Mouse (Mus musculus): ENCODE results near the gene Gm8165.
"Not testable (repeated sequence)": the region's sequence is repeated elsewhere in the genome, so short reads cannot be mapped to it uniquely, and the experiment has no call there.

Gene Gm8165

DNA sequence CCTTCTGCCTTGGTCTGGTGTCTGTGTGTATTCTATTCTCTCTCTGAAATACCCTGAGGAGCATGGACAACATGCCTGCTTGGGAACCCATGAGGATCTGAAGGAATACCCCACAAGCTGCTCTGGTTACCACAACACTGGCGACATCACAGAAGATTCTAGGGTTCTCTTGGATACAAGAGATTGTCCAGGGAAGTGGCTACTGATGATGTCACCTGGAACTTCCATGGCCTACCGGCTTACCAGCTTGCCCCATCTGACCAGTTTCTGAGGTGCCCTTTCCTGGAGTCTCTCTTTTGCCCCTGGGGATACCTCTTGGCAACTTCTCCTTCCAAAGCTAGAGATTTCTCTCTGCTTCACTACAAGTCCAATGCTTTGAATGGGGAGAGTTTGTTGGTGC, at the start of gene Gm8165:
Gm8165 (minus strand) TSS at position 101 of the 400 bp plus-strand sequence.
- DNase-seq (ENCODE audit: extremely low spot score): not testable (repeated sequence)

DNA sequence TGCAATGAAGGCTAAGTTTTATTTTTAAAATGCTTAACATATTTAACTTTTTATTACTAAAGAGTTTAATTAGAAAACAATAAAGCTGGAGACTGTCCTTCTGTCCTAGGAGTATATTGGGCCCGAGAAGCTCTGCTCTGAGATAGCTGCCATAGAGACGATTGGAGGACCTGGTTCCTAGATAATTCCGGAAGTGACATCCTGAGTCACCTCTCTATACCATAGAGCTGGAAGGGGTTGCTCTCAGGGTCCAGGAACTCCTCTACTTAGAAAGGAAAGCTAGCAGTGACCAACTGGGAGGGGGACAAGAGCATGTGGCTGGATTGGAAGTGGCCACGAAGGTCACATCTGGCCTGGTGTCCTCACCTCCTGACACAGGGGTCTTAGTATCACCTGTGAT, 20.6 kb upstream of the Gm8165 start, which contains the start of gene Gm7324:
Gm7324 (plus strand) TSS at position 208 of the 400 bp plus-strand sequence.
- DNase-seq (ENCODE audit: extremely low spot score): not testable (repeated sequence)

Measured in embryo, embryonic 9.5 days (tissue).